Mouse (Mus musculus) myocyte (in vitro differentiated cells): Measurements from ENCODE around the gene Pnp.

Source experiments
- CEBPB ChIP-seq: IDR thresholded peaks from 2 replicates; pipeline ENCODE4 v1.6.1; 2011; ENCODE audit warnings: mild to moderate bottlenecking, moderate library complexity; ENCODE audit not compliant: poor library complexity, insufficient read depth, severe bottlenecking
- E2F4 ChIP-seq: IDR thresholded peaks from one replicate; pipeline ENCODE4 v1.6.1; 2011; ENCODE audit warnings: mild to moderate bottlenecking, control low read depth, moderate library complexity; ENCODE audit not compliant: insufficient read depth
- MAX ChIP-seq: IDR thresholded peaks from one replicate; pipeline ENCODE4 v1.6.1; 2011; ENCODE audit warnings: low read depth, mild to moderate bottlenecking, control low read depth
- MYOD1 ChIP-seq, 3 experiments: IDR thresholded peaks; one replicate each; pipeline ENCODE4 v1.6.1; 2011; ENCODE audit warnings: control low read depth in 2 of 3, low read depth in 2 of 3, mild to moderate bottlenecking in 2 of 3, moderate library complexity in 1 of 3; ENCODE audit not compliant: insufficient read length in 2 of 3, control insufficient read depth in 1 of 3
- MYOG ChIP-seq, 3 experiments: IDR thresholded peaks; one replicate each; pipeline ENCODE4 v1.6.1; 2011; ENCODE audit warnings: control low read depth in 2 of 3, low read depth in 2 of 3, mild to moderate bottlenecking in 2 of 3; ENCODE audit not compliant: insufficient read length in 2 of 3, control insufficient read depth in 1 of 3, insufficient read depth in 1 of 3
- POLR2A ChIP-seq: IDR thresholded peaks from one replicate; pipeline ENCODE4 v1.6.1; 2011; ENCODE audit warnings: low read depth, mild to moderate bottlenecking, control low read depth, moderate library complexity; ENCODE audit not compliant: insufficient read length
- POLR2AphosphoS2 ChIP-seq: IDR thresholded peaks from one replicate; pipeline ENCODE4 v1.6.1; 2011; ENCODE audit warnings: low read depth, control low read depth; ENCODE audit not compliant: insufficient read length
- REST ChIP-seq: IDR thresholded peaks from one replicate; pipeline ENCODE4 v1.6.1; 2011; ENCODE audit warnings: mild to moderate bottlenecking, control low read depth, moderate library complexity; ENCODE audit not compliant: insufficient read depth, insufficient read length
- SRF ChIP-seq: IDR thresholded peaks from one replicate; pipeline ENCODE4 v1.6.1; 2011; ENCODE audit warnings: low read depth; ENCODE audit not compliant: control insufficient read depth, insufficient read length
- TCF12 ChIP-seq: IDR thresholded peaks from one replicate; pipeline ENCODE4 v1.6.1; 2011; ENCODE audit warnings: mild to moderate bottlenecking, control low read depth; ENCODE audit not compliant: poor library complexity, insufficient read depth, severe bottlenecking
- TCF3 ChIP-seq: IDR thresholded peaks from one replicate; pipeline ENCODE4 v1.6.1; 2011; ENCODE audit warnings: low read depth, control low read depth; ENCODE audit not compliant: insufficient read length
- USF1 ChIP-seq: IDR thresholded peaks from one replicate; pipeline ENCODE4 v1.6.1; 2011; ENCODE audit warnings: low read depth, mild to moderate bottlenecking, control low read depth, moderate library complexity

GRCm38 (mm10) chr14:50987668-50988067 is 56.8 kb downstream of the Pnp start:
- TF ChIP-seq MAX (no peak), POLR2A (no peak), SRF (no peak), REST (no peak), TCF3 (no peak), CEBPB (no peak), E2F4 (no peak), TCF12 (no peak), USF1 (no peak), MYOD1 (IDR thresholded peaks at IDR 0.05; ENCODE audit: control insufficient read depth in 1 of 3, insufficient read length in 2 of 3, low read depth in 2 of 3) (no peak), MYOG (IDR thresholded peaks at IDR 0.05; ENCODE audit: control insufficient read depth in 1 of 3, insufficient read depth in 1 of 3, insufficient read length in 2 of 3, low read depth in 2 of 3) (no peak), POLR2AphosphoS2 (no peak)
